ENCODE assay signal across 27 mouse cellular contexts in the genomic region with DNA sequence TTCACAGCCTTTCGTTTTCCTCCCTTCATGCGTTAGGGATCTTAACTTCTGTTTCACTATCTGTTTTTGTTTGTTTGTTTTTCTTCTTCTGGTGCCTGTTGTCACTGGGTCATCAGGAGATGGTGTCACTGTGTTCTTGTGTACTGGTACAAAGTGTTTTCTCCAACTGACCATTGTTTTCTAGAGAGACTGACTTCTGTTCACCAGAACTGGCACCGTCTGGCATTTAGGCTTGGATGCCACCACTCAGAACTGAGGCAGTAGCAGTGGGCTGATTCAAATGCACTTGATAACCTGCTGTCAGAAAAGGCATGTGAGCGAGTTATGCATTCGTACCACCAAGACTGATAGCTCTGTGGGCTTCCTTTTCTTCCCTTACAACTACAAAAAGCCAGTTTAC.
A peak's percentile ranks its signal among the peaks of the same experiment; 100 is the strongest.
DNase-seq lines count a peak whose midpoint lies in the region; ATAC-seq and TF ChIP-seq lines count a peak whose summit lies in the region.
"Had no signal": no experiment of that assay in that cellular context is flagged by ENCODE, and none has a peak within 500 bp of the region (broad histone marks: within the 10 kb centered on the region; RNA-seq: fewer than 3 reads in every experiment).

No protein-coding gene starts in this region.

- no peaks in the 10 kb centered on the region for H3K36me3 ChIP-seq in CH12.LX (replicated peaks in 1 of 2; ENCODE audit: control insufficient read depth in 1 of 2, insufficient read depth in 1 of 2, low read length in 1 of 2)
- no peaks in the 10 kb centered on the region for H3K36me3 ChIP-seq in liver, embryonic 12.5 days
- H3K36me3 ChIP-seq: heart, embryonic 10.5 days; heart, embryonic 15.5 days; kidney, embryonic 15.5 days; limb, embryonic 13.5 days; stomach, embryonic 15.5 days had no signal

- intact Hi-C loops in left cerebral cortex, postnatal 36 days (cut with DNase I), result loop anchor here (10.0 kb wide), 1 partner anchor 86 kb away; no protein-coding TSS in a partner anchor

- no peak for TF ChIP-seq POLR2A in CH12.LX (IDR thresholded peaks at IDR 0.05; ENCODE audit: low read depth, low read length)
- no peak for TF ChIP-seq POLR2A in cortical plate, adult 2 months (IDR thresholded peaks at IDR 0.05; ENCODE audit: extremely low read depth, insufficient read depth, low read length)

- TF ChIP-seq RAD21 in CH12.LX (IDR thresholded peaks at IDR 0.05; ENCODE audit: low read depth, low read length), result no peak

- H3K27ac ChIP-seq in CH12.LX (ENCODE audit: insufficient read depth, low read depth), result no peak overlapping the region
- H3K27ac ChIP-seq in cortical plate, adult 2 months (ENCODE audit: insufficient read depth, low read length), result peak overlapping the region; percentile 89
- no peak overlapping the region for H3K27ac ChIP-seq in liver, embryonic 12.5 days
- H3K27ac ChIP-seq: forebrain, embryonic 13.5 days; heart, embryonic 10.5 days; heart, embryonic 15.5 days; kidney, embryonic 15.5 days; limb, embryonic 13.5 days; liver, embryonic 14.5 days; macrophage; stomach, embryonic 15.5 days had no signal

- TF ChIP-seq EP300 in CH12.LX (IDR thresholded peaks at IDR 0.05; ENCODE audit: low read length), result no peak

- H3K4me1 ChIP-seq in CH12.LX (ENCODE audit: control insufficient read depth in 1 of 2, insufficient read depth in 2 of 2), result no peaks in the 10 kb centered on the region
- H3K4me1 ChIP-seq in cortical plate, adult 2 months (ENCODE audit: control insufficient read depth, insufficient read depth, low read length), result no peaks in the 10 kb centered on the region; the same call in 1 of the 2 replicates
- no peaks in the 10 kb centered on the region for H3K4me1 ChIP-seq in liver, embryonic 12.5 days
- H3K4me1 ChIP-seq: forebrain, embryonic 13.5 days; heart, embryonic 10.5 days; heart, embryonic 15.5 days; limb, embryonic 13.5 days; stomach, embryonic 15.5 days had no signal

- ATAC-seq in frontal cortex, adult (ENCODE audit: low TSS enrichment), result peak; percentile 79; the same call in 1 of the 2 replicates
- no peak for ATAC-seq in liver, embryonic 12.5 days
- ATAC-seq: forebrain, embryonic 13.5 days; hindbrain, embryonic 16.5 days had no signal

- H3K4me2 ChIP-seq in CH12.LX (ENCODE audit: insufficient read depth, low read depth, poor library complexity, severe bottlenecking), result peak overlapping the region; percentile 21; the same call in 1 of the 2 replicates
- H3K4me2 ChIP-seq in liver, embryonic 12.5 days, result no peak overlapping the region
- H3K4me2 ChIP-seq: forebrain, embryonic 13.5 days; heart, embryonic 15.5 days; kidney, embryonic 15.5 days; limb, embryonic 13.5 days; stomach, embryonic 15.5 days had no signal

- dilution Hi-C loops in CH12.LX (cut with MboI; ENCODE audit: extremely low pct_ligation_motif_present, extremely low pct_unique_long_range_greater_than_20kb, low sequenced_read_pairs), result no loop called here

- no peak for DNase-seq in frontal cortex, postnatal 14 days (ENCODE audit: low spot score in 2 of 2)
- peak; percentile 52 for DNase-seq in left cerebral cortex, adult 11 months (ENCODE audit: low spot score)
- DNase-seq in left cerebral cortex, postnatal 36 days (ENCODE audit: low spot score in 2 of 2), result no peak
- no peak for DNase-seq in CH12.LX (ENCODE audit: extremely low read depth)
- DNase-seq: adrenal gland, postnatal 14 days; B cell, adult 2 months; gastrocnemius, postnatal 25 days; heart, adult 11 months; kidney, adult 18-20 months; kidney, postnatal 25 days; lung, adult 2 months; lung, postnatal 10 days; midbrain, embryonic 14.5 days; right cerebral cortex, postnatal 14 days; thymus, postnatal 14 days had no signal

- no peak overlapping the region for H3K4me3 ChIP-seq in CH12.LX (replicated peaks in 1 of 3; ENCODE audit: low read depth in 2 of 3, low read length in 2 of 3, poor library complexity in 1 of 3)
- no peak overlapping the region for H3K4me3 ChIP-seq in cortical plate, adult 2 months (ENCODE audit: insufficient read depth, low read length)
- no peak overlapping the region for H3K4me3 ChIP-seq in liver, embryonic 12.5 days
- H3K4me3 ChIP-seq: forebrain, embryonic 13.5 days; heart, embryonic 10.5 days; heart, embryonic 15.5 days; kidney, embryonic 15.5 days; limb, embryonic 13.5 days; stomach, embryonic 15.5 days had no signal

- 50% methylated on average over 5 of the region's 5 CpGs for WGBS in liver, embryonic 12.5 days (ENCODE audit: insufficient replicate concordance)

- no peaks in the 10 kb centered on the region for H3K79me2 ChIP-seq in CH12.LX (replicated peaks; ENCODE audit: control insufficient read depth, extremely low read depth, insufficient read depth, poor library complexity, severe bottlenecking)

- TF ChIP-seq CTCF in CH12.LX (conservative IDR thresholded peaks at IDR 0.05 in 1 of 2, IDR thresholded peaks at IDR 0.05 in 1 of 2; ENCODE audit: low read depth in 2 of 2, low read length in 2 of 2), result no peak
- no peak for TF ChIP-seq CTCF in cortical plate, adult 2 months (IDR thresholded peaks at IDR 0.05; ENCODE audit: extremely low read depth, insufficient read depth, low read length)

- no peaks in the 10 kb centered on the region for H3K9me3 ChIP-seq in CH12.LX (replicated peaks; ENCODE audit: low read length)
- H3K9me3 ChIP-seq in liver, embryonic 12.5 days (replicated peaks), result no peaks in the 10 kb centered on the region
- H3K9me3 ChIP-seq: forebrain, embryonic 13.5 days; heart, embryonic 10.5 days; heart, embryonic 15.5 days; kidney, embryonic 15.5 days; limb, embryonic 13.5 days; stomach, embryonic 15.5 days had no signal

- in situ Hi-C loops in CH12.LX (cut with MboI; ENCODE audit: low pct_ligation_motif_present, low pct_unique_long_range_greater_than_20kb, low sequenced_read_pairs), result no loop called here

- H3K27me3 ChIP-seq in CH12.LX (replicated peaks), result no peaks in the 10 kb centered on the region
- H3K27me3 ChIP-seq in liver, embryonic 12.5 days (replicated peaks), result no peaks in the 10 kb centered on the region
- H3K27me3 ChIP-seq: forebrain, embryonic 13.5 days; heart, embryonic 15.5 days; kidney, embryonic 15.5 days; limb, embryonic 13.5 days; stomach, embryonic 15.5 days had no signal

- no peak overlapping the region for H3K9ac ChIP-seq in CH12.LX (ENCODE audit: insufficient read depth, low read depth)
- H3K9ac ChIP-seq in liver, embryonic 12.5 days, result no peak overlapping the region
- H3K9ac ChIP-seq: forebrain, embryonic 13.5 days; heart, embryonic 15.5 days; kidney, embryonic 15.5 days; limb, embryonic 13.5 days; liver, embryonic 14.5 days; stomach, embryonic 15.5 days had no signal

TF ChIP-seq in CH12.LX, 34 proteins besides CTCF, POLR2A, EP300 and RAD21:
- no peak for TF ChIP-seq SIN3A (IDR thresholded peaks at IDR 0.05; ENCODE audit: low read length)
- TF ChIP-seq UBTF (IDR thresholded peaks at IDR 0.05; ENCODE audit: low read depth, low read length), result no peak
- TF ChIP-seq POLR2AphosphoS2 (IDR thresholded peaks at IDR 0.05; ENCODE audit: low read depth, low read length), result no peak
- TF ChIP-seq NRF1 (IDR thresholded peaks at IDR 0.05; ENCODE audit: low read depth, low read length), result no peak
- no peak for TF ChIP-seq ZKSCAN1 (IDR thresholded peaks at IDR 0.05; ENCODE audit: borderline replicate concordance, low read depth, low read length)
- TF ChIP-seq USF1 (IDR thresholded peaks at IDR 0.05; ENCODE audit: low read depth, low read length), result no peak
- no peak for TF ChIP-seq MAZ (IDR thresholded peaks at IDR 0.05; ENCODE audit: low read depth, low read length)
- TF ChIP-seq USF2 (conservative IDR thresholded peaks at IDR 0.05; ENCODE audit: low read depth, low read length), result no peak
- TF ChIP-seq HCFC1 (IDR thresholded peaks at IDR 0.05; ENCODE audit: low read depth, low read length), result no peak
- TF ChIP-seq MXI1 (IDR thresholded peaks at IDR 0.05; ENCODE audit: low read depth, low read length), result no peak
- no peak for TF ChIP-seq ELF1 (IDR thresholded peaks at IDR 0.05; ENCODE audit: low read depth, low read length)
- TF ChIP-seq TCF12 (IDR thresholded peaks at IDR 0.05; ENCODE audit: low read depth, low read length), result no peak
- TF ChIP-seq TBP (conservative IDR thresholded peaks at IDR 0.05; ENCODE audit: low read depth, low read length), result no peak
- TF ChIP-seq MEF2A (IDR thresholded peaks at IDR 0.05; ENCODE audit: borderline replicate concordance, low read depth, low read length), result no peak
- no peak for TF ChIP-seq JUND (conservative IDR thresholded peaks at IDR 0.05; ENCODE audit: low read depth, low read length)
- no peak for TF ChIP-seq ZMIZ1 (IDR thresholded peaks at IDR 0.05; ENCODE audit: low read depth, low read length)
- TF ChIP-seq RCOR1 (conservative IDR thresholded peaks at IDR 0.05; ENCODE audit: low read depth, low read length), result no peak
- TF ChIP-seq ZC3H11A (IDR thresholded peaks at IDR 0.05; ENCODE audit: low read depth, low read length), result no peak
TF ChIP-seq in CH12.LX: peak in this region for 0.
